Mouse (Mus musculus) heart, postnatal 36 days (tissue): ENCODE results near the gene Lpin3. TPM values are rescaled to one million over a fixed set of nuclear protein-coding genes. Genes with fewer than 3 reads are reported as not detected.

ENCODE experiments used
- DNase-seq, 2 experiments: peaks; one replicate each; pipeline ENCODE4 v3.0.0; 2021 to 2022
- intact Hi-C: fragments of 180-260 bp; cut with DNase I; formaldehyde crosslinking; loops from one replicate; pipeline ENCODE4 v1.15.1; 2025
- total RNA-seq, 2 experiments: library from RNA; stranded (reverse); gene quantifications; 2 replicates each; pipeline ENCODE4 v1.2.3; 2021

The Lpin3 gene
- 1 to 10 TPM; 4.1 to 7.0 TPM for total RNA-seq

GRCm38 (mm10) chr2:160880453-160881195 lies at the start of gene Lpin3:
Lpin3 (plus strand) TSS chr2:160880670.
- peak; percentile 68 to 75 for DNase-seq
- intact Hi-C loops = no loop called here

- DNase-seq = no peak
- intact Hi-C loops = no loop called here
These were observed 39.6 kb upstream of the Lpin3 start for GRCm38 (mm10) chr2:160840838-160841237.

GRCm38 (mm10) chr2:160847664-160848063 lies 32.8 kb upstream of the Lpin3 start:
- intact Hi-C loops = no loop called here
- no peak for DNase-seq

GRCm38 (mm10) chr2:160848186-160848585 lies 32.3 kb upstream of the Lpin3 start:
- DNase-seq = peak in 1 of 2 experiments; percentile 27
- intact Hi-C loops = no loop called here

- intact Hi-C loops = no loop called here
These were observed 30.7 kb upstream of the Lpin3 start for GRCm38 (mm10) chr2:160849617-160850240.

GRCm38 (mm10) chr2:160850360-160850759 lies 30.1 kb upstream of the Lpin3 start:
- intact Hi-C loops = no loop called here
- DNase-seq = no peak

More at GRCm38 (mm10) chr2:160849617-160850240, 30.7 kb upstream of the Lpin3 start:
- DNase-seq = no peak

GRCm38 (mm10) chr2:160854687-160855086 lies 25.8 kb upstream of the Lpin3 start:
- intact Hi-C loops = no loop called here
- DNase-seq = no peak

- intact Hi-C loops = no loop called here
These were observed 23.9 kb upstream of the Lpin3 start for GRCm38 (mm10) chr2:160856359-160857102.

GRCm38 (mm10) chr2:160860363-160860762 lies 20.1 kb upstream of the Lpin3 start:
- intact Hi-C loops = no loop called here
- DNase-seq = no peak

More at GRCm38 (mm10) chr2:160856359-160857102, 23.9 kb upstream of the Lpin3 start:
- DNase-seq = no peak

- intact Hi-C loops = no loop called here
- DNase-seq = no peak
These were observed 16.4 kb upstream of the Lpin3 start for GRCm38 (mm10) chr2:160864112-160864511.

- DNase-seq = no peak
- intact Hi-C loops = no loop called here
These were observed 15.2 kb upstream of the Lpin3 start for GRCm38 (mm10) chr2:160865266-160865665.

GRCm38 (mm10) chr2:160869446-160869845 lies 11.0 kb upstream of the Lpin3 start:
- DNase-seq = no peak
- intact Hi-C loops = no loop called here

GRCm38 (mm10) chr2:160871310-160871709 lies 9.2 kb upstream of the Lpin3 start:
- no peak for DNase-seq
- intact Hi-C loops = no loop called here

- peak; percentile 76 to 82 for DNase-seq
- intact Hi-C loops = loop anchor here (2.0 kb wide), 1 partner anchor 66 kb away; no protein-coding TSS in a partner anchor
These were observed 8.1 kb upstream of the Lpin3 start for GRCm38 (mm10) chr2:160872395-160872794.

- peak; percentile 94 to 96 for DNase-seq
- intact Hi-C loops = loop anchor here (2.0 kb wide), 1 partner anchor 66 kb away; no protein-coding TSS in a partner anchor
These were observed 7.5 kb upstream of the Lpin3 start, which contains the start of gene Zhx3 for GRCm38 (mm10) chr2:160872890-160873382. Zhx3 (minus strand) TSS chr2:160872998.

- DNase-seq = no peak
- intact Hi-C loops = no loop called here
These were observed 6.1 kb upstream of the Lpin3 start for GRCm38 (mm10) chr2:160874231-160874877.

GRCm38 (mm10) chr2:160876115-160876514 lies 4.4 kb upstream of the Lpin3 start:
- no peak for DNase-seq
- intact Hi-C loops = no loop called here

GRCm38 (mm10) chr2:160881462-160882101 lies 1.1 kb downstream of the Lpin3 start:
- no peak for DNase-seq
- intact Hi-C loops = loop anchor here (2.0 kb wide), 1 partner anchor 75 kb away; no protein-coding TSS in a partner anchor

- intact Hi-C loops = loop anchor here (2.0 kb wide), 1 partner anchor 76 kb away; no protein-coding TSS in a partner anchor
- DNase-seq = peak in 1 of 2 experiments; percentile 31
These were observed 2.0 kb downstream of the Lpin3 start for GRCm38 (mm10) chr2:160882436-160882835.

GRCm38 (mm10) chr2:160883912-160884311 lies 3.4 kb downstream of the Lpin3 start:
- intact Hi-C loops = loop anchor here (2.0 kb wide), 1 partner anchor 77 kb away; no protein-coding TSS in a partner anchor
- DNase-seq = peak; percentile 71 to 74
